Comparison of ENCODE assay signal across 8 mouse cellular contexts in the genomic region with DNA sequence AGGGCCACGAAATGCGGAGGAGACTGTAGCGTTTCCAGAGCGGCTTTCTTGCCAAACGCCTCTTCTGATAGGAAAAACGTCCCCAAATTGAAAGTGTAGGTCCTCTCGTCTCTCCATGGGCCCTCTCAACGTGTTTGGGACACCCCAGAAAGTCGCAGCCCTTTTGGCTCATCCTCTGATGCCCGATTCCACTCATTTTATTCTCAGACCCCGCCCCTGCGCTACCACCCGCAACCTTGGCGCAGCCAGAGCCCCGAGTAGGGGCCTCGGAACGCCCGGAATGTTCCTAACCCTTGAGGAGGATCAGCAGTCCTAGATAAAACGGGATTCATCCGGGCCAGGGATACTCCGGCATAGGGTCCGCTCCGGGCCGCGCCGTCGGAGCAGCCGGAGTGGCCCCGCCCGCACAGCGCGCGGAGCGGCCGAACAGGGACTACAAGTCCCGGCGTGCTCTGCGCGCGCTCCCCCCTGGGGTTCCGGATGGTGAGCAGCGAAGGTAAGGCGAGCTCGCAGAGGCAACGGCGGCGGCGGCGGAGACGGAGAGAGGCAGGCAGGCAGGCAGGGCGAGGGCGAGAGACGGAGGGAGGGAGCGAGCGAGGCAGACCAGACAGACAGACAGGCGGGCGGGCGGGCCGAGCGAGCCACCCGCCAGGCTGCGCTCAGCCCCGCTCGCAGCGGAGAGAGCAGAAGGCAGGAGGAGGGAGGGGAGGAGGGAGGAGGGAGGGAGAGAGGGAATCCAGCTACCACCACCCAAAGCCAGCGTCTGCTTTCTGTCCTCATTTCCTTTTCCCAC. TPM values are rescaled to one million over a fixed set of nuclear protein-coding genes. Genes with fewer than 3 reads are reported as not detected.
DNase-seq lines count a peak whose midpoint lies in the region; ATAC-seq lines count a peak whose summit lies in the region.

TSS of gene Ahdc1 (plus strand) at position 233 of the 793 bp plus-strand sequence.

- H3K27ac ChIP-seq in hindbrain, embryonic 15.5 days (replicated peaks): peak within 1 kb of the TSS; percentile 98

- peaks cover 10% of the 10 kb centered on the region for H3K27me3 ChIP-seq in hindbrain, embryonic 15.5 days

- H3K4me3 ChIP-seq in hindbrain, embryonic 15.5 days: peak within 1 kb of the TSS; percentile 99

- no peaks in the 10 kb centered on the region for H3K9me3 ChIP-seq in hindbrain, embryonic 15.5 days

- ATAC-seq in hindbrain, embryonic 15.5 days (ENCODE audit: low FRiP score, low read depth): peak; percentile 85

- WGBS in hindbrain, embryonic 15.5 days: under 1% methylated on average over 66 of the region's 66 CpGs

- H3K36me3 ChIP-seq in hindbrain, embryonic 15.5 days: no peaks in the 10 kb centered on the region

- H3K9ac ChIP-seq in hindbrain, embryonic 15.5 days: peak within 1 kb of the TSS; percentile 98

- peak; percentile 90 for DNase-seq in WW6 (ENCODE audit: low read depth, low spot score)
- peak; percentile 95 to 97 for DNase-seq in cerebellum, postnatal 36 days
- DNase-seq in gastrocnemius, adult 18-20 months (ENCODE audit: low spot score): peak; percentile 92
- peak; percentile 87 for DNase-seq in left cerebral cortex, adult 11 months (ENCODE audit: low spot score)
- peak; percentile 95 for DNase-seq in lung, postnatal 36 days
- DNase-seq in retina, embryonic 14.5 days (ENCODE audit: low spot score): peak; percentile 92
- peak; percentile 93 to 96 for DNase-seq in thymus, postnatal 36 days

- H3K4me1 ChIP-seq in hindbrain, embryonic 15.5 days (replicated peaks): peaks cover 46% of the 10 kb centered on the region

- H3K4me2 ChIP-seq in hindbrain, embryonic 15.5 days: peak within 1 kb of the TSS; percentile 95

RNA-seq across cellular contexts. Expression of gene Ahdc1, which starts in this region (rescaled TPM):
- total RNA-seq in gastrocnemius, adult 18-20 months (2021): 10 to 100 TPM; 40.6 to 41.6 TPM
- 11.8 and 13.9 TPM in 2 replicates for polyA plus RNA-seq in hindbrain, embryonic 15.5 days (2015; fragmentation: Nextera tagmentation; extraction: Ambion mirVana)

Comparison
In these comparisons a context has a peak if more than half of its experiments do, and no peak if none do; other contexts are left out.
1. Peak in every context shown above with its lines: DNase-seq, ATAC-seq, H3K4me3 ChIP-seq and H3K27ac ChIP-seq.